Mouse (Mus musculus) megakaryocyte, embryonic 14.5 days (primary cell): ENCODE measurements at regions not wholly inside any gene's neighbourhood (a gene's known extent, or its start where the extent isn't known, plus 50 kb on each side); places are given as distances from the start of the nearest gene placed in this dataset.

ENCODE experiments used
- FLI1 ChIP-seq: IDR thresholded peaks from 2 replicates; pipeline ENCODE4 v1.6.1; 2012; ENCODE audit warnings: low read length, inconsistent platforms, mixed read lengths
- GATA1 ChIP-seq: IDR thresholded peaks from 3 replicates; pipeline ENCODE4 v1.6.1; 2012; ENCODE audit warnings: mixed read lengths, low read length, inconsistent platforms, borderline replicate concordance

- TF ChIP-seq GATA1, result no peak
- no peak for TF ChIP-seq FLI1
These were observed 161.8 kb upstream of the Fbxl17 start for GRCm38 (mm10) chr17:63661584-63661983.
